Mouse (Mus musculus): Measurements from ENCODE around the gene Atxn2l. TPM values are rescaled to one million over a fixed set of nuclear protein-coding genes. Genes with fewer than 3 reads are reported as not detected.

Atxn2l gene
- polyA plus RNA-seq, 1 experiment from 2014 or later = 30.3 TPM

DNA sequence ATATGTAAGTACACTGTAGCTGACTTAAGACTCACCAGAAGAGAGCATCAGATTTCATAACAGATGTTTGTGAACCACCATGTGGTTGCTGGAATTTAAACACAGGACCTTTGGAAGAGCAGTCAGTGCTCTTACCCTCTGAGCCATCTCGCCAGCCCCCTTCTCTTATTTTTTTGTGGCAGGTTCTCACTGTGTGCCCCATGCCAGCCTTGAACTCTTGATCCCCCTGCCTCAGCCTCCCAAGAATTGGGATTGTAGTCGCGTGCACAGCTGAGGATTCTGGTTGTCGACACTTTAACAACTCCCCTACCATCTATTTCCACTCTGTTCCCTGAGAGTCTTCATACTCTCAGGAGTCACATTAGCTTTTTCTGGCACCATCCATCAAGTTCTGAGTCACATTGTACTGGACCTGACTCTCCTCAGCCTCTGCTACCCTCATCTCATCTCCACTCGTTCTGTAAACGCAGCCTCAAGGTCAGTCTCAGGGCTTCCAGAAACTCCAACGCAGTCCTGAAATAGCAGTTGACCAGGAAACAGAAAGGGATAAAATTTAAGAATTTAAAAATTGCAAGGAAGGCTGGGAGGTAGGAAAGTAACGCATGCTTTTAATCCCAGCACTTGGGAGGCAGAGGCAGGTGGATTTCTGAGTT, 4.0 kb upstream of the Atxn2l start:
- no peak for ATAC-seq (replicated peaks; ENCODE audit: low FRiP score, low read depth)

GRCm38 (mm10) chr7:126504913-126505312, 1.7 kb upstream of the Atxn2l start:
- no peak for TF ChIP-seq CTCF (IDR thresholded peaks at IDR 0.05; ENCODE audit: low read depth)
- DNase-seq (ENCODE audit: low spot score) (no peak), ATAC-seq (replicated peaks; ENCODE audit: low FRiP score, low read depth) (no peak)
- H3K9ac ChIP-seq (ENCODE audit: low read depth, low read length) = no peak overlapping the region
- WGBS = 78% methylated on average over 2 of the region's 2 CpGs
- peaks cover 12% of the 10 kb centered on the region for H3K36me3 ChIP-seq (ENCODE audit: insufficient read depth, low read length)
- H3K9me3 ChIP-seq (replicated peaks; ENCODE audit: low read length) = no peaks in the 10 kb centered on the region
- no peak overlapping the region for H3K4me3 ChIP-seq (replicated peaks; ENCODE audit: low read depth, low read length)
- H3K27ac ChIP-seq = no peak overlapping the region
- peaks cover 3% of the 10 kb centered on the region; the same call in 1 of the 2 replicates for H3K4me1 ChIP-seq (replicated peaks; ENCODE audit: insufficient read depth, low read length)
- no peak overlapping the region for H3K4me2 ChIP-seq (ENCODE audit: low read length)
- H3K27me3 ChIP-seq (ENCODE audit: insufficient read depth, low read length) = no peaks in the 10 kb centered on the region

More for the DNA sequence above, 4.0 kb upstream of the Atxn2l start:
- no peak for DNase-seq (ENCODE audit: low spot score)
- Histone ChIP-seq H3K9me3 (replicated peaks; ENCODE audit: low read length) (no peaks in the 10 kb centered on the region), H3K9ac (ENCODE audit: low read depth, low read length) (no peak overlapping the region), H3K4me2 (ENCODE audit: low read length) (no peak overlapping the region), H3K36me3 (ENCODE audit: insufficient read depth, low read length) (no peaks in the 10 kb centered on the region), H3K27me3 (ENCODE audit: insufficient read depth, low read length) (no peaks in the 10 kb centered on the region), H3K4me1 (replicated peaks; ENCODE audit: insufficient read depth, low read length) (no peaks in the 10 kb centered on the region), H3K27ac (no peak overlapping the region), H3K4me3 (replicated peaks; ENCODE audit: low read depth, low read length) (no peak overlapping the region)
- no peak for TF ChIP-seq CTCF (IDR thresholded peaks at IDR 0.05; ENCODE audit: low read depth)
- WGBS = 86% methylated on average over 8 of the region's 8 CpGs

- no peak for DNase-seq (ENCODE audit: low spot score)
- Histone ChIP-seq H3K9ac (ENCODE audit: low read depth, low read length) (peak overlapping the region; percentile 100), H3K36me3 (ENCODE audit: insufficient read depth, low read length) (peaks cover 31% of the 10 kb centered on the region), H3K27me3 (ENCODE audit: insufficient read depth, low read length) (no peaks in the 10 kb centered on the region), H3K9me3 (replicated peaks; ENCODE audit: low read length) (no peaks in the 10 kb centered on the region), H3K4me1 (replicated peaks; ENCODE audit: insufficient read depth, low read length) (peaks cover 3% of the 10 kb centered on the region; the same call in 1 of the 2 replicates), H3K4me3 (replicated peaks; ENCODE audit: low read depth, low read length) (peak overlapping the region; percentile 100), H3K27ac (peak overlapping the region; percentile 100), H3K4me2 (ENCODE audit: low read length) (peak overlapping the region; percentile 59)
- WGBS = under 1% methylated on average over 40 of the region's 40 CpGs
- TF ChIP-seq CTCF (IDR thresholded peaks at IDR 0.05; ENCODE audit: low read depth) = no peak
- ATAC-seq (replicated peaks; ENCODE audit: low FRiP score, low read depth) = no peak
Measured at GRCm38 (mm10) chr7:126502751-126503150, 486 bp downstream of the Atxn2l start.

DNA sequence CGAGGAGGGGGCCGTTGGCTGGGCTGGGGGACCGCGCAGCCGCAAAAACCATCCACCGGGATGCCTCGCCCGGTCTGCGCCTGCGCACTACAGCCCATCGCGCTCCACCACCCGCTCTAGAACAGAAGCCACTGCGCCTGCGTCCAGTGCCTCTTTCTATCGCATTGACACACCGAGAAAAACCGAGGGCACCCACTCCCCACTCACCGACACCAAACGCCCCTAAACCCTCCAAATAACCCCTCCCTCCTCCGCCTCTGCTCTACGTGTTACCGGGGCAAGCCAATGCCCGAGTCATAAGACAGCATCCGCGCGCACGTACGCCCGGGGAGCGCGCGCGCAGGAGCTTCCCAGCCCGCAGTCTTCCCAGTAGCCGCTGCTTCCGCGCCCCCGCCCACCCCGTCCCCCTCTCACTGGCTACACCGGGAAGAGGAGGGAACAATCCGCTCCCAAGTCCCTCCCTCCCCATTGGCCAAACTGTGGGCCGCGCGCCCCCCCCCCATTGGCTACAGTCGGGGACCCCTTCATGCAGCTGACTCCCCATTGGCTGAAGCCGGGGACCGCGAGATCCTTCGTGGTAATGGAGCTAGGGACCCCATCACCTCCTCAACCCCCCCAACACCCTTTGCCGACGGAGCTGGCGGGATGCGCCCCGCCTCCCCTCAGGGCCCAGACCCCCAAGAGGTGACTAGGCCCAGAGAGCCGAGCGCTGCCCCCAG, 1.1 kb downstream of the Atxn2l start:
- under 1% methylated on average over 51 of the region's 57 CpGs for WGBS
- Histone ChIP-seq H3K4me3 (replicated peaks; ENCODE audit: low read depth, low read length) (peak overlapping the region; percentile 100), H3K4me2 (ENCODE audit: low read length) (peak overlapping the region; percentile 59), H3K27ac (peak overlapping the region; percentile 100), H3K9me3 (replicated peaks; ENCODE audit: low read length) (no peaks in the 10 kb centered on the region), H3K4me1 (replicated peaks; ENCODE audit: insufficient read depth, low read length) (peaks cover 3% of the 10 kb centered on the region; the same call in 1 of the 2 replicates), H3K27me3 (ENCODE audit: insufficient read depth, low read length) (no peaks in the 10 kb centered on the region), H3K36me3 (ENCODE audit: insufficient read depth, low read length) (peaks cover 37% of the 10 kb centered on the region), H3K9ac (ENCODE audit: low read depth, low read length) (peak overlapping the region; percentile 100)
- peak; percentile 97 for DNase-seq (ENCODE audit: low spot score)
- no peak for TF ChIP-seq CTCF (IDR thresholded peaks at IDR 0.05; ENCODE audit: low read depth)
- ATAC-seq (replicated peaks; ENCODE audit: low FRiP score, low read depth) = peak; percentile 90

DNA sequence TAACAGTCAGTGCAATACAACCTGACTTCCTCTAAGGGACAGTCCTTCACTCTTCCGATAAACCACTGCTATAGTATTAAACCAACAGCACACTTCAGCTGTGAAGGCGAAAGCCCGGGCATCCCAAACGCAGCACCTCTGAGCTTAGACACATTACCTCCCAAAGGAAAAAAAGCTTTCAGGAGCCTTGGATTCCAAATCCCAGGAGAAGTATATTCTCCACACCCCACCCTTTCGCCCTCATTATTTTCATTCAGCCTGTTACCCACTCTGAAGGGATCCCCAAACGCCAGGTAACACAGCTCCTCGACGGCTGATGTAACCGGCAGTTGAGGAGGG, 1.6 kb downstream of the Atxn2l start:
- WGBS = 2% methylated on average over 9 of the region's 9 CpGs
- Histone ChIP-seq H3K27ac (peak overlapping the region; percentile 100), H3K9ac (ENCODE audit: low read depth, low read length) (peak overlapping the region; percentile 65), H3K4me2 (ENCODE audit: low read length) (peak overlapping the region; percentile 59), H3K4me1 (replicated peaks; ENCODE audit: insufficient read depth, low read length) (peaks cover 3% of the 10 kb centered on the region; the same call in 1 of the 2 replicates), H3K27me3 (ENCODE audit: insufficient read depth, low read length) (no peaks in the 10 kb centered on the region), H3K9me3 (replicated peaks; ENCODE audit: low read length) (no peaks in the 10 kb centered on the region), H3K4me3 (replicated peaks; ENCODE audit: low read depth, low read length) (peak overlapping the region; percentile 100), H3K36me3 (ENCODE audit: insufficient read depth, low read length) (peaks cover 42% of the 10 kb centered on the region)
- DNase-seq (ENCODE audit: low spot score) (no peak), ATAC-seq (replicated peaks; ENCODE audit: low FRiP score, low read depth) (no peak)
- no peak for TF ChIP-seq CTCF (IDR thresholded peaks at IDR 0.05; ENCODE audit: low read depth)

GRCm38 (mm10) chr7:126499416-126499815, 3.8 kb downstream of the Atxn2l start:
- peaks cover 3% of the 10 kb centered on the region; the same call in 1 of the 2 replicates for H3K4me1 ChIP-seq (replicated peaks; ENCODE audit: insufficient read depth, low read length)
- no peak overlapping the region for H3K27ac ChIP-seq
- no peak overlapping the region for H3K9ac ChIP-seq (ENCODE audit: low read depth, low read length)
- no peak for TF ChIP-seq CTCF (IDR thresholded peaks at IDR 0.05; ENCODE audit: low read depth)
- peaks cover 62% of the 10 kb centered on the region for H3K36me3 ChIP-seq (ENCODE audit: insufficient read depth, low read length)
- DNase-seq (ENCODE audit: low spot score) (no peak), ATAC-seq (replicated peaks; ENCODE audit: low FRiP score, low read depth) (no peak)
- no peak overlapping the region for H3K4me3 ChIP-seq (replicated peaks; ENCODE audit: low read depth, low read length)
- H3K9me3 ChIP-seq (replicated peaks; ENCODE audit: low read length) = no peaks in the 10 kb centered on the region
- WGBS = 89% methylated on average over 7 of the region's 7 CpGs
- H3K27me3 ChIP-seq (ENCODE audit: insufficient read depth, low read length) = no peaks in the 10 kb centered on the region
- no peak overlapping the region for H3K4me2 ChIP-seq (ENCODE audit: low read length)
